Mouse (Mus musculus): ENCODE data around the gene Hoxb13. TPM values are rescaled to one million over a fixed set of nuclear protein-coding genes. Genes with fewer than 3 reads are reported as not detected.

Hoxb13 gene
- polyA plus RNA-seq, 1 experiment from 2014 or later: 1.9 TPM

DNA sequence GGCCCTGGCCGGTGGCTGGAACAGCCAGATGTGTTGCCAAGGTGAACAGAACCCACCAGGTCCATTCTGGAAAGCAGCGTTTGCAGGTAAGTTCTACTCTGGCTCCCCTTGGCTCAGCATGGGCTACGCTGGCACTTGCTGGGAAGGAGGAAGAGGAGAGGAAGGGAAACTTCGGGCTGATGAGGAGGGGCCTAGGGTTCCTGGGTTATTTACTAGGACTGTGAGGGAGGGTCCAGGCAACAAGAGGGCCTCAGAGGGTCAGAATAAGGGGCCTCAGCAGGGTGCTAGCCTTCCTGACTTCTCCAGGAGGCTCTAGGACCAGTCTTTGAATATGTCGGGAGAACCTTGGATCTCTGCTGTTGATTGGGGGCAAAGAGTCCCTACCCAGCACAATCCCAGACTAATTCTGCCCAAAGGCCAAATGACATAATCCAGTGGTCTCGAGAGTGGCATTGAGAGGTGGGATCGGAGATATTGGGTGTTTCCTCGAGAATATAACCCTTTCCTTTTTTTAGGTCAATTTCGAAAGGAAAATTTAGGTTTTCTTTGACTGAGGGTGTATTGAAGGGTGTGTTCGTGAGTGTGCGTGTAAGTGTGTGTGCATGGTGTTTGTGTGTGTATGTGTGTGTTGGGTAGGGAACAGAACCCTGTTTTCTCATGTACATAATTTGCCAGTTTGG, 985 bp downstream of the Hoxb13 start:
- WGBS: 4% methylated on average over 11 of the region's 11 CpGs
- Histone ChIP-seq H3K4me2 (no peak overlapping the region; the same call in 1 of the 2 replicates), H3K27ac (replicated peaks) (no peak overlapping the region), H3K4me1 (peaks cover 9% of the 10 kb centered on the region), H3K27me3 (replicated peaks) (peaks cover 96% of the 10 kb centered on the region), H3K4me3 (replicated peaks) (no peak overlapping the region), H3K9ac (replicated peaks) (no peak overlapping the region), H3K9me3 (replicated peaks) (no peaks in the 10 kb centered on the region), H3K36me3 (no peaks in the 10 kb centered on the region)
- no peak for ATAC-seq (ENCODE audit: low FRiP score)

DNA sequence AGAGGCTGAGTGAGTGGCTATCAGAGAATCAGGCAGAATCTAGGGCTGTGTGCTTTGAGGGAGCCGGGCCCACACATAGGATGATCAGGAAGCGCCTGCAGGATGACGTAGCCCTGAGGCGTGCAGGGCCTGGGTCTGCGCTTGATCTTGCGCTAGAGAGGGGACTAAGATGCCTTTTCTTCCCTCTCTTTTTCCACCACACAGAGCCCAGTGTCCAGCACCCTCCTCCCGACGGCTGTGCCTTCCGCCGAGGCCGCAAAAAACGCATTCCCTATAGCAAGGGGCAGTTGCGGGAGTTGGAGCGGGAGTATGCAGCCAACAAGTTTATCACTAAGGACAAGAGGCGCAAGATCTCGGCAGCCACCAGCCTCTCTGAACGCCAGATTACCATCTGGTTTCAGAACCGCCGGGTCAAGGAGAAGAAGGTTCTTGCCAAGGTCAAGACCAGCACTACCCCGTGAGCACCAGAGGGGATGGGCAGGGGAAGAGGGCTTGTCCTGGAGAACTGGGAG, 1.7 kb downstream of the Hoxb13 start:
- Histone ChIP-seq H3K4me1 (peaks cover 9% of the 10 kb centered on the region), H3K9me3 (replicated peaks) (no peaks in the 10 kb centered on the region), H3K9ac (replicated peaks) (no peak overlapping the region), H3K36me3 (no peaks in the 10 kb centered on the region), H3K4me3 (replicated peaks) (no peak overlapping the region), H3K27me3 (replicated peaks) (peaks cover 96% of the 10 kb centered on the region), H3K4me2 (no peak overlapping the region), H3K27ac (replicated peaks) (no peak overlapping the region)
- ATAC-seq (ENCODE audit: low FRiP score): no peak
- WGBS: under 1% methylated on average over 20 of the region's 20 CpGs

DNA sequence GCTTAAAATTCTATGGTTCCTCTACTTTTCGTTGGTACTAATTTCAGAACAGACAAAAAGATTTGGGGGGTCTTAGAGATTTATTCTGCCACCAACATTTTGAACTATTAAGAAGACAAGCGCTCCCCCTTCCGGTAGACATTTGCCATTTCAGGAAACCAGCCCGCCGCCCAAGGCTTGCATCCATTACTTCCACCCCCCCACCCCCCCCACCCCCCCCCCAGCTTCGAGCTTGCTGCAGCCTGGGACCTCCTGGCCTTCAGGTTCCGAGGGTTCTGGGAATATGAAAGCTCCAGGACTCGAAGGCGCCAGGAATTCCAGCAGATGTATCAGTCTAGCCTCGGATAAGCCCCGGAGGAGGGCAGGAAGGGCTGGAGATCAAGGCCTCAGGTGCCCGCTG, 4.5 kb downstream of the Hoxb13 start:
- Histone ChIP-seq H3K27me3 (replicated peaks) (peaks cover 93% of the 10 kb centered on the region), H3K4me3 (replicated peaks) (no peak overlapping the region), H3K9me3 (replicated peaks) (no peaks in the 10 kb centered on the region), H3K36me3 (no peaks in the 10 kb centered on the region), H3K4me2 (no peak overlapping the region), H3K9ac (replicated peaks) (no peak overlapping the region), H3K27ac (replicated peaks) (no peak overlapping the region), H3K4me1 (peaks cover 9% of the 10 kb centered on the region)
- no peak for ATAC-seq (ENCODE audit: low FRiP score)
- under 1% methylated on average over 11 of the region's 12 CpGs for whole genome bisulfite sequencing

DNA sequence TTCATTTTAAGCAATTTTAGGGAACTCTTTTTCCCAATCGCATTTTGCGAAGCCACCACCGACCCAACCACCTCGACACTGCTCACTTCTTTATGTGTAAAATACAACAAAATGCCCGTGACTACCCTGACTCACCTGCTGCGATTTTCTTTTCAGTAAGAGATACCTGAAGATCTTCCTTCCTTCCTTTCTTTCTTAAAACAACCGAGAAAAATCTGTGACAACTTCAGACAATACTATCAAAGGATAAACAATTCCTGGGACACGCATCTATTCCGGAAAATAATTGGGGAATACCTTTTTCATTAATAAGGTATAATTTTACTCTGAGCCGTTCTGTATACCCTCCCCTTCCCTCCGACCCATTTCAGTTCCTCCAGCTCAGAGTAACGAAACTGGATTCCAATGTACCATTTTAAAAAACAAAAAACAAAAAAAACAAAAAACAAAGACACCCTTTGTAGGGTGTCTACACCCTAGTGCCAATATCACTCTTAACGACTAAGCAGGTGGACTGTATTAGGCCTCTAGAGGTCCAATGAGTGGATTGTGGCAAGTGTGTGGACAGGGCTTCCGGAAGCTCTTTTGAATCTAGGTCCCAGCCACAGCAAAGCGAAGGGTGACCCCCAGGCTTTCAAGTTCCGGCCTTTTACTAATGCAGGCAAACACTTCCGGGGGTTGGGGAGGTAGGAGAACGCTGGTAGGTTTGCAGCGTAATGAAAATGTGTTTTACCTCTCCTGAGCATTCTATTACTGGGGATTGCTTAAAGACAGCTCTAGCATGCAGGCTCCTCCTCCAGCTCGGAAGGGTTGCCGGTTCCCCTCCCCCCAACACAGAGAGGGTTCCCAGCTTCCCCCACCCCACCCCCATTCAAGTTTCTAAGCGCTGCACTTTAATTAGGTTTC, 5.3 kb downstream of the Hoxb13 start:
- peaks cover 93% of the 10 kb centered on the region for H3K27me3 ChIP-seq (replicated peaks)
- H3K4me1 ChIP-seq: peaks cover under 1% of the 10 kb centered on the region
- no peak overlapping the region for H3K27ac ChIP-seq (replicated peaks)
- no peak overlapping the region for H3K4me3 ChIP-seq (replicated peaks)
- no peaks in the 10 kb centered on the region for H3K36me3 ChIP-seq
- H3K9ac ChIP-seq (replicated peaks): no peak overlapping the region
- H3K4me2 ChIP-seq: no peak overlapping the region; the same call in 1 of the 2 replicates
- H3K9me3 ChIP-seq (replicated peaks): no peaks in the 10 kb centered on the region
- ATAC-seq (ENCODE audit: low FRiP score): no peak
- 1% methylated on average over 22 of the region's 22 CpGs for WGBS

DNA sequence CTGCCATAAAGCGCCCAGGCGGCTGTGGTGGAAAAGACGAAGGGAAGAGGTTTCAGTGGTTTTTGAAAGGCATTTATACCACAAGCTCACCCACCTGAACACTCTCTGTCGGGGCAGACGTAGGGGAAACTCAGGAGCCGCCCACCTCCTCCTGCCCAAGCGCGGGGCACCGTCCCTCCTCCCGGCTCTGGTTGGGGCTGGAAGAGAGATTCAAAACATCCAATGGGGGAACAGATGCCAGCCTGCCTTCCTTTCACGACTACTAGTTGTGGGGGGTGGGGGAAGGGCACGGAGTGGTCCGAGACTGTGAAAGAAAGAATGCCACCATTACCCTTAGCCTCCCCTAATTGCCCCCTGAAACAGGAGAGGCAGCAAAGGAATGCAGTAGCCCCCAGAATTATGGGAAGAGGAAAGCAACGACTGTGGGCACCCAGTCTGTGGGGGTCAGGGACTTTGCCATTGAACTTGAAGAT, 6.1 kb downstream of the Hoxb13 start:
- WGBS: under 1% methylated on average over 14 of the region's 14 CpGs
- no peak for ATAC-seq (ENCODE audit: low FRiP score)
- Histone ChIP-seq H3K27me3 (replicated peaks) (peaks cover 93% of the 10 kb centered on the region), H3K4me1 (no peaks in the 10 kb centered on the region), H3K9ac (replicated peaks) (no peak overlapping the region), H3K27ac (replicated peaks) (no peak overlapping the region), H3K4me3 (replicated peaks) (no peak overlapping the region), H3K4me2 (no peak overlapping the region; the same call in 1 of the 2 replicates), H3K9me3 (replicated peaks) (no peaks in the 10 kb centered on the region), H3K36me3 (no peaks in the 10 kb centered on the region)

DNA sequence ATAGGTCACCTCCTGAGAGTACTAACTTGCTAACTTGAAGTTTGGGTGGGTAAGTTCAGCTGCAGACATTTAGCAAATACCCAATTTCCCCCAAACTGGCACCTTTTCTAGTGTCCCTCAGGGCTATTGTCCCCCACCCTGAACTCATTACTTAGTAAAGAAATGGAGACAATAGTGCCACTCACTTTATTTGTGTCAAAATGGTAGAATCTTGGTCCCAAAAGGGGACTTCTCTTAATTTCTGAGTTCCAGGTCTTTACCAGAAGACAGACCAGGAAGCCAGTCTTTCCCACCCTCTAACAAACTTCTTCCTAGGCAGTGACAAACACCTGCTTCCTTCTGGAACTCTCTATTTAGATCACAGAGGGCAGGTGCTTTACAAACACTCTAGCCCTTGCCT, 7.6 kb downstream of the Hoxb13 start:
- no peaks in the 10 kb centered on the region for H3K36me3 ChIP-seq
- H3K4me1 ChIP-seq: no peaks in the 10 kb centered on the region
- no peak overlapping the region for H3K9ac ChIP-seq (replicated peaks)
- no peak overlapping the region for H3K4me3 ChIP-seq (replicated peaks)
- no peak overlapping the region for H3K27ac ChIP-seq (replicated peaks)
- no peak overlapping the region for H3K4me2 ChIP-seq
- no peak for ATAC-seq (ENCODE audit: low FRiP score)
- H3K27me3 ChIP-seq (replicated peaks): peaks cover 92% of the 10 kb centered on the region
- H3K9me3 ChIP-seq (replicated peaks): no peaks in the 10 kb centered on the region

DNA sequence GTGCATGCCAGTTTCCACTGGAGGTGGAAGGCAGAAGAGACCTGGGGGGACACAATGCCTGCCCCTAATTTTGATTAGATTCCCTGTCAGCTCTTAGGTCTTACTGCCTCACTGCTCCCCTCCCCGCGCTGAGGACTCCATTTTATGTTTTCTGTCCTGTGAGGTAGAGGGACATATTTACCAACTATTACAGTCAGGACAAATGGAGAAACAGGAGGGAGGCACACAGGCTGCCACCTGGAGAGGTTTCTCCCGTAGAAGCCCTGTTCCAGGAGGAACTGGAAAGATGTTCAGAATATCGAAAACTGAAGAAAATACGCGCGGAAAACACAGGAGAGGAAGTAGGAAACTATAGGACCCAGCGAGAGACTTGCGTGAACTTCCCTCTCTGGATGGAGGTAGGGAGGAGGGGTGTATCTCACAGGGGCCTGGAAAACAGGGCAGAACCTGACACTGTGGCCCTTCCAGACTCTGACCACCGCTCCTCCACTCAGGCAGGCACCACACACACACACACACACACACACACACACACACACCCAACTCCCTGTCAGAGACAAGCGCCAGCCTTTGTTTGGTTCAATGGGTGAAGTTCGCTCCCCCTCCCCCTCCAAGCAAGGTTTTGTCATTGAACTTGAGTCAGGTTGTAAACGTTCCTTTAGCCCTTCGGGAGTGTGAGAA, 8.4 kb downstream of the Hoxb13 start:
- no peaks in the 10 kb centered on the region for H3K9me3 ChIP-seq (replicated peaks)
- no peak overlapping the region for H3K27ac ChIP-seq (replicated peaks)
- no peak overlapping the region for H3K9ac ChIP-seq (replicated peaks)
- under 1% methylated on average over 14 of the region's 14 CpGs for WGBS
- H3K36me3 ChIP-seq: no peaks in the 10 kb centered on the region
- peaks cover 92% of the 10 kb centered on the region for H3K27me3 ChIP-seq (replicated peaks)
- H3K4me3 ChIP-seq (replicated peaks): 0 out of 2 replicates have a peak overlapping the region, but pooled peaks have one; percentile 2
- no peak for ATAC-seq (ENCODE audit: low FRiP score)
- H3K4me2 ChIP-seq: peak overlapping the region; percentile 15; the same call in 1 of the 2 replicates
- no peaks in the 10 kb centered on the region for H3K4me1 ChIP-seq

DNA sequence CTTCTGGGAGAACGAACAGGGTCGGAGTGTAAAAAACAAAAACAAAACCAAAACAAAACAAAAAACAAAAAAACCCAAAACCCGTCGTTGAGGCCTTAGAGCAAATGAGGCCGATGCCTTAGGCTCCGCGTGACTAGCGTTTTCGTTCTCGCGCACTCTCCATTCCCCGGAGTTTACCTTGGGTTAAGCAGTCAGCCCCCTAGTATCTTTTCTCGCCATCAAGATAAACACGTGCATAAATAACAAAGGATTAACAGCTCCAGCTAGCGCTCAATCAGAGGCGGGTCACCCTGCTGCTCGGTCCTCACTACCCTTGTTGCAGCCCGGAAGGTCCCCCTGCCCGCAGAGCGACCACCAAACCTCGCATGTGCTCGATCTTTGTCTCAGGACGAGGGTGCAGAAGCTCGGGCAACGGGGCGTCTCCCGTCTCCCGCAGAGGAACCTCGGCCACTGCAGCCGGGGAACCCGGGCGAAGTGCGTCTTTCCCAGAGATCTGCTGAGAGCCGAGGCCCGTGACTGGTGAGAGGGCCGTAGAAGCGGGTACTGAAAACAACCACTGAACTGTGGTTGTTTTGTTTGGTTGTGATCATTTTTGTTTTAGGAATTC, 9.2 kb downstream of the Hoxb13 start:
- 0 out of 2 replicates have a peak overlapping the region, but pooled peaks have one; percentile 14 for H3K4me3 ChIP-seq (replicated peaks)
- no peaks in the 10 kb centered on the region for H3K36me3 ChIP-seq
- H3K4me2 ChIP-seq: peak overlapping the region; percentile 15
- no peak for ATAC-seq (ENCODE audit: low FRiP score)
- no peak overlapping the region for H3K9ac ChIP-seq (replicated peaks)
- under 1% methylated on average over 37 of the region's 37 CpGs for WGBS
- no peak overlapping the region for H3K27ac ChIP-seq (replicated peaks)
- H3K4me1 ChIP-seq: no peaks in the 10 kb centered on the region
- peaks cover 92% of the 10 kb centered on the region for H3K27me3 ChIP-seq (replicated peaks)
- H3K9me3 ChIP-seq (replicated peaks): no peaks in the 10 kb centered on the region

DNA sequence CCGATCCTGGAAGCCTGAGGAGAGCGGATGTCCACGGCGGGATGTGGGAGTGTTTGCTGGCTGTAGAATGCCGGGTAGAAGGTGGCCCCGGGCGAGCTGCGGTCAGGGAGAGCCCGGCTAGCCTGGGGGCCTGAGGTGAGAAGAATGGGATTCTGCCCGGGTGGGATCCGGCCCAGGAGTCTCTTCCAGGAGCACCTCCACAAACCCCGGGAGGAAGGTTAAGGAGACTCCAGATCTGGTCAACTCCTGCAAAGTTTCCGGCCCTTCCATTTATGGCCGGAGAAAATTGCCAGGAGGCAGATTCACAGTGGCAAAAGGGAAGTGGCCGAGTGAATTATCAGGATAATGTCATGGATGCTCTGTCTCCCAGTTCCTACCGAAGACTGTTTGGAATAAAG, 9.7 kb downstream of the Hoxb13 start:
- Histone ChIP-seq H3K4me3 (replicated peaks) (peak overlapping the region; percentile 14; the same call in 1 of the 2 replicates), H3K4me2 (peak overlapping the region; percentile 15), H3K9ac (replicated peaks) (no peak overlapping the region), H3K9me3 (replicated peaks) (no peaks in the 10 kb centered on the region), H3K36me3 (no peaks in the 10 kb centered on the region), H3K4me1 (no peaks in the 10 kb centered on the region), H3K27me3 (replicated peaks) (peaks cover 92% of the 10 kb centered on the region), H3K27ac (replicated peaks) (no peak overlapping the region)
- no peak for ATAC-seq (ENCODE audit: low FRiP score)
- 1% methylated on average over 16 of the region's 16 CpGs for WGBS

DNA sequence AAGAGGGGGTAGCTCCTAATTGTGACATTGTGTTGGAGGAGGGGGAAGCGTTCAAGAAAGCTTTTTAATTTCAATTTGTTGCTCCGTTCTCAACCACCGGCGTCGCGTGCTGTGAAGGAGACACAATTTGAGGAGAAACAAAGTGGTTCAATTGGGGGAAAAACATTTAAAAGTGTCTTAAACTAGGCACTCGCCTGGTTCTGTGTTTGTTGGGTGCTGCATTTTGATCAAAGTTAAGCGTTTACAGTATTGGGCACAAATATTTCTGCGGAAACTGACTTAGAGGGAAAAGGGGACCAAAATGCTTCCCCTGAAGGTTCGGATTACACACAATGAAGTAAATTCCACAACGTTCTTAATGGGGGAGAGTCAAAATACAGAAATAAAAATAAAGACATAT, 10.2 kb downstream of the Hoxb13 start:
- H3K9ac ChIP-seq (replicated peaks): no peak overlapping the region

More for the DNA sequence above, 10.2 kb downstream of the Hoxb13 start:
- Histone ChIP-seq H3K4me1 (no peaks in the 10 kb centered on the region), H3K9me3 (replicated peaks) (no peaks in the 10 kb centered on the region), H3K27me3 (replicated peaks) (peaks cover 95% of the 10 kb centered on the region), H3K27ac (replicated peaks) (no peak overlapping the region), H3K36me3 (no peaks in the 10 kb centered on the region), H3K4me2 (no peak overlapping the region), H3K4me3 (replicated peaks) (no peak overlapping the region)
- WGBS: 2% methylated on average over 11 of the region's 11 CpGs
- no peak for ATAC-seq (ENCODE audit: low FRiP score)
